Mouse (Mus musculus) limb, embryonic 12.5 days (tissue): ENCODE data around the gene Cacna1d. TPM values are rescaled to one million over a fixed set of nuclear protein-coding genes. Genes with fewer than 3 reads are reported as not detected.

Experiments
- ATAC-seq: fragments of 200-750 bp; cut with Nextera tagmentation; 2 replicates; pipeline ENCODE4 v1.8.0; 2017; ENCODE audit warnings: low read depth, moderate TSS enrichment; ENCODE audit not compliant: insufficient number of reproducible peaks, insufficient read depth, low FRiP score, low TSS enrichment
- H3K27ac ChIP-seq: fragments of 300-500 bp; sonication (generic); 2 replicates; pipeline ENCODE4 v1.5.1; 2016; ENCODE audit warnings: mild to moderate bottlenecking, moderate library complexity
- H3K27me3 ChIP-seq: fragments of 300-500 bp; sonication (generic); 2 replicates; pipeline ENCODE4 v1.6.1; 2016; ENCODE audit warnings: mild to moderate bottlenecking, moderate library complexity
- H3K36me3 ChIP-seq: fragments of 300-500 bp; sonication (generic); 2 replicates; pipeline ENCODE4 v1.6.1; 2016; ENCODE audit warnings: mild to moderate bottlenecking, moderate library complexity
- H3K4me1 ChIP-seq: fragments of 300-500 bp; sonication (generic); replicated peaks from 2 replicates; pipeline ENCODE4 v1.6.1; 2016
- H3K4me2 ChIP-seq: fragments of 300-500 bp; sonication (generic); 2 replicates; pipeline ENCODE4 v1.6.1; 2016; ENCODE audit warnings: mild to moderate bottlenecking, moderate library complexity
- H3K4me3 ChIP-seq: fragments of 300-500 bp; sonication (generic); replicated peaks from 2 replicates; pipeline ENCODE4 v1.5.1; 2016; ENCODE audit warnings: mild to moderate bottlenecking
- H3K9ac ChIP-seq: fragments of 300-500 bp; sonication (generic); replicated peaks from 2 replicates; pipeline ENCODE4 v1.6.1; 2016; ENCODE audit warnings: mild to moderate bottlenecking, moderate library complexity
- H3K9me3 ChIP-seq: fragments of 300-500 bp; sonication (generic); 2 replicates; pipeline ENCODE4 v1.6.1; 2016; ENCODE audit warnings: mild to moderate bottlenecking, moderate library complexity
- WGBS: fragments of 180-500 bp; shearing (Covaris S2); methylation state at CpG from one replicate; pipeline ENCODE4 v1.1.7; 2016; 5-methylcytosine and 5-hydroxymethylcytosine counted together
- polyA plus RNA-seq: library from polyadenylated mRNA; unstranded; fragments of >200 nt; fragmentation: Nextera tagmentation; extraction: Ambion mirVana; gene quantifications from 2 replicates; pipeline ENCODE4 v1.2.1, GENCODE M21; 2016

Cacna1d gene
- polyA plus RNA-seq, 1 experiment from 2014 or later, result 3.0 TPM

DNA sequence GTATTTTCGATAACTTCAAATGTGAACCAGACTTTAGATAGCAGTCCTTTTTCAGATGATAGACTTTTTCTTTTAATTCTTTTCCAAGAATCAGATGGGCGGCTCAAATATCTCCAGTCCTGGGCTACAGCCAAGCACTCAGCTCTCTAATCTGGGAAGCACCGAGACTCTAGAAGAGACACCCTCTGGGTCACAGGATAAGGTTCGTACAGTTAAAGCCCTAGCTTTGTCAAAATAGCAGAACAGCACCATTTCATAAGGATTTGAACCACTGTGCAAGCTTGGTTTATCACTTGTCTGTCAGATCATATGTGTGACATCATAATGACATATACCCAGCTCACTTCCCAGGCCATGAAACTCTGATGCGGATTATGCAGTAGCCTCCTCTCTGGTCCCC, 21.6 kb upstream of the Cacna1d start:
- ATAC-seq, result no peak
- H3K4me2 ChIP-seq, result no peak overlapping the region
- no peak overlapping the region for H3K27ac ChIP-seq
- no peaks in the 10 kb centered on the region for H3K9me3 ChIP-seq
- no peaks in the 10 kb centered on the region for H3K27me3 ChIP-seq
- H3K4me1 ChIP-seq, result no peaks in the 10 kb centered on the region
- peaks cover 80% of the 10 kb centered on the region for H3K36me3 ChIP-seq
- no peak overlapping the region for H3K4me3 ChIP-seq
- no peak overlapping the region for H3K9ac ChIP-seq
- 95% methylated on average over 5 of the region's 5 CpGs for WGBS

DNA sequence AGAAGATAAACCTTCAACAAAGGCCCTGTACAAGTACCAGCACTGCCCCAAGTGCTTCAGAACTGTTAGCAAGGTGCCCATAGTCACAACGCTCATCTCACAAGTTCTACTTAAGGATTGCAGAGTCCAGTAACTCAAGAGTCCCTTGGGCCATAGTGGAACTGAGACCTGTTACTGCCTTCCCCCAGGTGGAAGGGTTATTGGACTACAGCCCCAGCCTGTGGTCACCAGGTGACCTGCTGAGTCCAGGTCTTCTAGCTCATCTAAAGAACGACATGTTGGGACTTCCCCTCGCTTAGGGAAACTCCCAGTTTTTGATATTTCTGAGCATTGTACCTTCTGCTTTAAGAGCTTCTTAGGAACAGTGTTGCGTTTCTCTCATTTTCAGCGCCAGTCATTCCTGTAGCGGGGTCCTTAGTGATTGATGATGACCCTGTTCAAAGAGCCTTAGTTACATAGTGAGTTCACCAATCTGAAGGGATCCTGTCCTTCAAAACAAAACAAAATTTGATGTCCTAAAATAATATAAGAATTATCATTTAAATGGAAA, 19.0 kb upstream of the Cacna1d start:
- Histone ChIP-seq H3K27me3 (no peaks in the 10 kb centered on the region), H3K9ac (no peak overlapping the region), H3K9me3 (no peaks in the 10 kb centered on the region), H3K36me3 (peaks cover 83% of the 10 kb centered on the region), H3K4me1 (peaks cover 4% of the 10 kb centered on the region), H3K27ac (no peak overlapping the region), H3K4me2 (no peak overlapping the region), H3K4me3 (no peak overlapping the region)
- 95% methylated on average over 6 of the region's 6 CpGs for WGBS
- no peak for ATAC-seq

DNA sequence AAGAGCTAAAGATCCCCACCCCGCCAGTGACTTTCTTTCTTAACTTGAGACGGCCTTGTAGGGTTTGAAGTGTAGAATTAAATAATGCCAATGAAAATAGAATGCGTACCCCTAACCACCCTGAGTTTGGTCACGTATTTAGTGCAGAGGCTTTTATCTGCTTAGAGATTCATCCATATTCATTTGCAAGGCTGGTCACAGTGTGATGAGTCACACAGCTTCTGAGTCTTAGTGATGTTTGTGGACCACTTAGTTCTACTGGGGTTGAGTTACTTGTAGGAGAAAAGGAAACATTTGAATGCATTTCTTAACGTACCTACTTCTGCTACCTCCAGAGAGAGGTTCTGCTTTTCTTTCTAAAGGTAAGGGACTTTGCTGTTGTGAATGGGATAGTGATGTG, 13.7 kb upstream of the Cacna1d start:
- H3K4me2 ChIP-seq, result no peak overlapping the region
- WGBS, result 61% methylated on average over 5 of the region's 5 CpGs
- no peak for ATAC-seq
- peaks cover 84% of the 10 kb centered on the region for H3K36me3 ChIP-seq
- H3K4me1 ChIP-seq, result peaks cover 15% of the 10 kb centered on the region
- H3K27me3 ChIP-seq, result no peaks in the 10 kb centered on the region
- no peak overlapping the region for H3K9ac ChIP-seq
- peak overlapping the region; percentile 70; the same call in 1 of the 2 replicates for H3K27ac ChIP-seq
- H3K9me3 ChIP-seq, result no peaks in the 10 kb centered on the region
- H3K4me3 ChIP-seq, result no peak overlapping the region

DNA sequence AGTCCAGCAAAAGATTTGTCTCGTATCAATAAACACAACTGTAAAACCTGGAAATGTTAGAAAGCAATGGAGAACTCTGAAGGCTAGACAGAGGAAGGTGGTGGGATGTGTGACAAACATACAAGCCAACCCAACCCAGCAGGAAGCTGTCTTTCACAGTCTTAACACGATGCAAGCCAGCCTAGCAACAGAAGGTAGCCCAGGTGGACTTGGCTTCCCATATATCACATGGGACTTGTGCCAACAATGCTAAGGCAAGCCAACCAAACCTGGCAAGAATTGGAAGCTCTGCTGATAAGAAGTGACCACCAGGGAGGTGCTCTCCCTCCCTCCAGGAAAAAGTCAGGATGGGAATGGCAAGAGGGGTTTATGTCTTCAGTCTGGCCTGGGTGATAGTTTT, 6.9 kb upstream of the Cacna1d start:
- no peak overlapping the region for H3K9ac ChIP-seq
- H3K4me3 ChIP-seq, result no peak overlapping the region
- no peak for ATAC-seq
- peaks cover 88% of the 10 kb centered on the region for H3K36me3 ChIP-seq
- WGBS, result 86% methylated on average over 2 of the region's 2 CpGs
- H3K4me2 ChIP-seq, result no peak overlapping the region
- no peaks in the 10 kb centered on the region for H3K4me1 ChIP-seq
- no peak overlapping the region for H3K27ac ChIP-seq
- H3K9me3 ChIP-seq, result no peaks in the 10 kb centered on the region
- no peaks in the 10 kb centered on the region for H3K27me3 ChIP-seq

DNA sequence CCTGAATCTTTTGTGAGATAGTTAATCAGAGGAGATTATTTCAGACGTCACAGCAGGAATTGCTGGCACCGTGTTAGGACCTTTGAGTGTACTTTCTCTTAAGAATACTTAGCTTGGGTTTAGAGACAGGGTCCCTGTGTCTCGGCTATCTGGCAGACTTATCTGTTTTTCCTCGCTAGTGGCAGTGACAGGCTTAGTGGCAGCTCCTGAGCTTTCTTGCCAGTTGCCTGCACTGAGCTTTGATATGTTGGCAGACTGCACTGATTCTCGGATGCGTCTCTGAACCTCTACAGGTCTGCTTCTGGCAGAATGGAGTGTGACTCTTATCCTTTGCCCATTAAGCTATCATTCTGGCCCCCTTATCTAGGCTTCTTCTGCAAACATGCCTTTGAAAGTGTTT, 3.7 kb upstream of the Cacna1d start:
- WGBS, result 76% methylated on average over 6 of the region's 6 CpGs
- Histone ChIP-seq H3K27me3 (no peaks in the 10 kb centered on the region), H3K4me3 (no peak overlapping the region), H3K27ac (no peak overlapping the region), H3K36me3 (peaks cover 91% of the 10 kb centered on the region), H3K9me3 (no peaks in the 10 kb centered on the region), H3K9ac (no peak overlapping the region), H3K4me2 (no peak overlapping the region), H3K4me1 (no peaks in the 10 kb centered on the region)
- no peak for ATAC-seq

DNA sequence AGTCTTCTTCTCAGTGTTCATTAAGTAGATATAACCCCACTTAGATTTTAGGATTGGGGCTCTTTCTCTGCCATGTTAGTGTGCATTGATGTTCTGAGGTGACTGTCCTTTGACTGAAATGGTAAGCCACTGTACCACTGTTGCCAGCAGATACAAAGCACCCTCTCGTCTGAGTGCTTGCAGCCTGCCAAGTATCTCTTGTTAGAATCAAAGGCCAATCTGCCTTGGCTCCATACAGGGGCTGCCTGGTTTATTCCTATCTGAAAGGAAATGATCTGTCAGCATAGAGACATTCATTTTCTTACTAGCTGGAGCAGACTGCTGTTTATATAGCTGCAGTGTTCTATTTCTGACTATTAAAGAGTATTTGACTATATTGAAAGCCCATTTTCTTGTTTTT, 2.0 kb upstream of the Cacna1d start:
- ATAC-seq, result no peak
- H3K4me2 ChIP-seq, result no peak overlapping the region
- H3K4me1 ChIP-seq, result no peaks in the 10 kb centered on the region
- 88% methylated on average over 1 of the region's 1 CpGs for WGBS
- no peak overlapping the region for H3K27ac ChIP-seq
- H3K4me3 ChIP-seq, result no peak overlapping the region
- H3K9me3 ChIP-seq, result no peaks in the 10 kb centered on the region
- H3K9ac ChIP-seq, result no peak overlapping the region
- peaks cover 87% of the 10 kb centered on the region for H3K36me3 ChIP-seq
- H3K27me3 ChIP-seq, result no peaks in the 10 kb centered on the region

DNA sequence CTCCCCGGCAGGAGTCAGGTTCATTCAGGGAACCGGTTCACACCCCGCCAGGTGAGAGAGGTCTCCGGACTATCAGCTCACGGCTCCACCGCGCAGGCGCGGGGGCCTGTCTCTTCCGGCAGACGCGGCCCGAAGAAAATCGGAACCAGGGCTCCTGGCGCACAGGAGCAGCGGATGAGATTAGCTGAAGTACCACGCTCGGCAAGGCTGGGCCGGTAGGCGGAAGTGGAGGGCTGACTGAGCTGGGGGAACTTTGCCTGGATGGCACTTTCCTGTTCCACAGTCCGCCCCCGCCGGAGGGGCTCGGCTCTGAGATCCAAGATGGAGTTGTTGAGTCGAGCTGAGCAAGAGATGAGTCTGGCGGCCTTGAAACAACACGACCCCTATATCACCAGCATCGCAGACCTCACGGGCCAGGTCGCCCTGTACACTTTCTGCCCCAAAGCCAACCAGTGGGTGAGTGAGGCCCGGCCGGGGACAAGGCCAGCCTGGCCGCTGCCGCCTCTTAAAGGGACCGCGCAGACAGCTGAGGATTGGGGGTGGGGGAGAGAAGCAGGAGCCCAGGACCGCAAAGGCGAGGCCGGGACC, 11.8 kb downstream of the Cacna1d start, which contains the start of gene Dcp1a:
Dcp1a (plus strand) TSS at position 175 of the 588 bp plus-strand sequence.
- H3K36me3 ChIP-seq, result peaks cover 27% of the 10 kb centered on the region
- H3K4me2 ChIP-seq, result peak within 1 kb of the TSS; percentile 74
- peak within 1 kb of the TSS; percentile 94 for H3K9ac ChIP-seq
- H3K4me1 ChIP-seq, result peaks cover 9% of the 10 kb centered on the region
- H3K9me3 ChIP-seq, result no peaks in the 10 kb centered on the region
- peak within 1 kb of the TSS; percentile 89 for H3K27ac ChIP-seq
- peak within 1 kb of the TSS; percentile 90 for H3K4me3 ChIP-seq
- WGBS, result under 1% methylated on average over 39 of the region's 39 CpGs
- H3K27me3 ChIP-seq, result no peaks in the 10 kb centered on the region
- ATAC-seq, result peak; percentile 99

DNA sequence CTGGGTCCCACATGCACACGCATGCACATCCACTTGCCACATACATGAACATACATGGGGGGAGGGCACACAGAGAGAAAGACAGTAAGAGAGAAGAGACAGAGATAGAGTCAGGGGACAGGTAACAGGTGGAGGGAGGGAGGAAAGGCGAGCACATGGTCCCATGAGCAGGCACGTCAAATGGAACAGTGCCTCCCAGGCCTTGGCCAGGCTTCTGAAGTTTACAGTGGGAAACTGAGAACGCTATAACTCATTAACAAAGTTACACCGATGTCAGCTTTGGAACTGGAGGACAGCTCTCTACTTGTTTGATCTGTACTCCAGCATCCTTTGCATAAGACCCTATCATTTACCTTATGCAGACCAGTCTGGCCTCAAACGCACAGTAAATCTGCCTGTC, 16.8 kb downstream of the Cacna1d start:
- Histone ChIP-seq H3K27ac (no peak overlapping the region), H3K36me3 (no peaks in the 10 kb centered on the region), H3K27me3 (peaks cover 3% of the 10 kb centered on the region; the same call in 1 of the 2 replicates), H3K4me1 (no peaks in the 10 kb centered on the region), H3K4me2 (no peak overlapping the region), H3K9me3 (no peaks in the 10 kb centered on the region), H3K9ac (no peak overlapping the region), H3K4me3 (no peak overlapping the region)
- ATAC-seq, result no peak
- 76% methylated on average over 6 of the region's 6 CpGs for WGBS

DNA sequence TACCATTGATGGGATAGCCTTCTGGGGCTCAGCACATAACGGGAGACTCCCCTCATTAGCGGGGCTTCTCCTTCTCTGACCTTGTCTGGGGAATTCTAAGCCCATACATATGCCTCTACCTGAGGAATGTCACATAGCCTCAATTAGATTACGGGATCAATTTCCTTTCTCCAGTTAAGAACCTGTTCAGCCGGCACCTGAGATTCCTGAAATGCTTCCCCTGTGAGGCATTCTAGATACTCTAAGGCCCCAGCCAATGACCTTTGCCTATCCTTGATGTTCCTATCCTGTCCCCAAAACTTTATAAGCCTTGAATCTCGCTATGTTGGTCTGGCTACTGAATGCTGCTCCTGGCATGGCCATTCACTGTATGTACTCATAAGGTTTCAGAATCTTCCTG, 17.6 kb downstream of the Cacna1d start:
- H3K27me3 ChIP-seq, result peaks cover 3% of the 10 kb centered on the region; the same call in 1 of the 2 replicates
- 60% methylated on average over 5 of the region's 5 CpGs for WGBS

DNA sequence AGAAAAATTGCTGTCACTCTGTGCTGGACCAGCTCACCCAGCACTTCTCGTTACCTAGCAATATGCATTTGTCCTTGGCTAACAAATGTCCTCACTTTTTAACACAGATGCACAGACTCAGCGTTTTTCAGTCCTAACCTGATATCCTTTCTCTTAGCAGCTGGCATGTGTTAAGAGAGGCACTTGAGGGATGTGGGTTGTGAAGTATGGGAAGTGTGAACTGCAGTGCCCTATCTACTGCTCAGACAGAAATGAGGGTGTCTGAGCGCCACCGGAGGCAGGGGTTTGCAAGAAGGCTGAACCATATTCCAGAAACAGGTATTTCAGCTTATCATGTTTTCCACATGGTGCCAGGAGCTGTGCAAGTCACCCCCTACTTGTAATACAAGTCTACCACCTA, 27.9 kb downstream of the Cacna1d start:
- Histone ChIP-seq H3K4me3 (no peak overlapping the region), H3K27me3 (peaks cover 11% of the 10 kb centered on the region; the same call in 1 of the 2 replicates), H3K9ac (no peak overlapping the region), H3K9me3 (no peaks in the 10 kb centered on the region), H3K4me2 (no peak overlapping the region), H3K27ac (no peak overlapping the region), H3K4me1 (no peaks in the 10 kb centered on the region), H3K36me3 (no peaks in the 10 kb centered on the region)
- ATAC-seq, result no peak
- 71% methylated on average over 4 of the region's 4 CpGs for WGBS

More for the DNA sequence above, 17.6 kb downstream of the Cacna1d start:
- Histone ChIP-seq H3K9me3 (no peaks in the 10 kb centered on the region), H3K4me1 (no peaks in the 10 kb centered on the region), H3K4me2 (no peak overlapping the region), H3K4me3 (no peak overlapping the region), H3K27ac (no peak overlapping the region), H3K9ac (no peak overlapping the region), H3K36me3 (no peaks in the 10 kb centered on the region)
- ATAC-seq, result no peak

DNA sequence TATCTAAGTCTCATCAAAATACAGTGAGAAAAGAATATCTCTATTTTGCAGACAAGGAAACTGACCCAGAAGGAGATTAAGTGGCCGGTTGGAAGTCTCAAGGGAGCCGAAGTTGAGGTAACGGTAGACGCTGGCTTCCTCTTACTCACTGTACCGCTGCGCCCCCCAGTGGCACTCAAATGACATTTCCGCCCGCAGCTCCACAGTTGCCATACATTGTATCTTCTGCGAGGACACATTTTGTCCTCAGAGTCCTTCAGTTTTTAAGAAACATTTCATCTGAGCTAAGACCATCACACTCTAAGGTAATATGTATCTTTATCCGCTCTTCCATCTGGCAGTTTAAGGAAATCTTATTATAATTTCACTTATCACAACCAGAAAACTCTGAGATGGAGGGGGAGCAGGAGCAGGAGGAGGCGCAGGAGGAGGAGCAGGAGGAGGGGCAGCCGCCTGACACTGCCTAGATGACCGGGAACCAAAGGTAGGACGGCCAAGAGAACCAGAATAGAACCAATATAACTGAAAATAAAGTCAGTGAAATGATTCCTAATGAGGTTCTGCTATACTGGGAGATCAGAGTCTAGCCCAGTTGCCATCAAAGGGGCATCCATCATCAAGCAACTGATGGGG, 31.2 kb downstream of the Cacna1d start:
- Histone ChIP-seq H3K9ac (no peak overlapping the region), H3K27me3 (peaks cover 18% of the 10 kb centered on the region), H3K36me3 (no peaks in the 10 kb centered on the region), H3K9me3 (no peaks in the 10 kb centered on the region), H3K4me1 (peaks cover 12% of the 10 kb centered on the region; the same call in 1 of the 2 replicates), H3K4me3 (no peak overlapping the region), H3K4me2 (no peak overlapping the region), H3K27ac (no peak overlapping the region)
- no peak for ATAC-seq
- WGBS, result 3% methylated on average over 14 of the region's 14 CpGs
